Mouse (Mus musculus): ENCODE results near the gene Eml2. TPM values are rescaled to one million over a fixed set of nuclear protein-coding genes. Genes with fewer than 3 reads are reported as not detected.

Gene Eml2
- polyA plus RNA-seq, 2 experiments = 1.5 to 38.5 TPM

GRCm38 (mm10) chr7:19196676-19197075, 20.5 kb downstream of the Eml2 start:
- H3K4me3 ChIP-seq (replicated peaks; ENCODE audit: low read length) = no peak overlapping the region
- TF ChIP-seq POLR2A (IDR thresholded peaks at IDR 0.05; ENCODE audit: borderline replicate concordance, extremely low read depth, insufficient read depth, insufficient read length) = no peak
- no peak for ATAC-seq (ENCODE audit: low FRiP score, low read depth)
- H3K36me3 ChIP-seq (ENCODE audit: control insufficient read depth, insufficient read depth, low read length) = peaks cover 57% of the 10 kb centered on the region
- H3K4me2 ChIP-seq (replicated peaks; ENCODE audit: low read depth, low read length, severe bottlenecking) = no peak overlapping the region
- no peak for DNase-seq (ENCODE audit: low spot score)
- 0 out of 2 replicates have a peak, but pooled peaks cover 4% of the 10 kb centered on the region for H3K9me3 ChIP-seq (ENCODE audit: control insufficient read depth, low read length)
- no peaks in the 10 kb centered on the region for H3K4me1 ChIP-seq (ENCODE audit: control insufficient read depth, insufficient read depth, low read length)
- H3K27ac ChIP-seq (replicated peaks; ENCODE audit: low read depth, low read length) = no peak overlapping the region
- 62% methylated on average over 6 of the region's 6 CpGs for WGBS
- H3K27me3 ChIP-seq (ENCODE audit: control insufficient read depth, insufficient read depth, low read length) = no peaks in the 10 kb centered on the region
- no peak overlapping the region for H3K9ac ChIP-seq (ENCODE audit: low read depth, low read length, severe bottlenecking)

DNA sequence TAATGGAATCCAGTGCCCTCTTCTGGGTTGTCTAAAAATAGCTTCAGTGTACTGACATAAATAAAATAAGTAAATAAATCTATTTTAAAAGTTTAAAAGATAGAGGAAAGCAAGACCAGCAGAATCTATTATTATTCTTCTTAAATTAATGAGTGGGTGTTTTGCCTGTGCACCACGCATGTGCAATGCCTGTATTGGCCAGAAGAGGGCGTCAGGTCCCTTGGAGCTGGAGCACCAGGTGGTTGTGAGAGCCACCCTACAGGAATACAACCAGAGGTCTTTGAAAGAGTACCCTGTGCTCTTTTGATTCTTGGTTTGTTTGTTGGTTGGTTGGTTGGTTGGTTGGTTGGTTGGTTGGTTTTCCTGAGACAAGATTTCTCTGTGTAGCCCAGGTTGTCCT, 21.8 kb downstream of the Eml2 start:
- no peak for TF ChIP-seq POLR2A (IDR thresholded peaks at IDR 0.05; ENCODE audit: borderline replicate concordance, extremely low read depth, insufficient read depth, insufficient read length)
- Histone ChIP-seq H3K4me1 (ENCODE audit: control insufficient read depth, insufficient read depth, low read length) (no peaks in the 10 kb centered on the region), H3K36me3 (ENCODE audit: control insufficient read depth, insufficient read depth, low read length) (peaks cover 57% of the 10 kb centered on the region), H3K9ac (ENCODE audit: low read depth, low read length, severe bottlenecking) (no peak overlapping the region), H3K27ac (replicated peaks; ENCODE audit: low read depth, low read length) (no peak overlapping the region), H3K4me2 (replicated peaks; ENCODE audit: low read depth, low read length, severe bottlenecking) (no peak overlapping the region), H3K27me3 (ENCODE audit: control insufficient read depth, insufficient read depth, low read length) (no peaks in the 10 kb centered on the region), H3K4me3 (replicated peaks; ENCODE audit: low read length) (no peak overlapping the region), H3K9me3 (ENCODE audit: control insufficient read depth, low read length) (0 out of 2 replicates have a peak, but pooled peaks cover 4% of the 10 kb centered on the region)
- 36% methylated on average over 2 of the region's 2 CpGs for WGBS
- DNase-seq (ENCODE audit: low spot score) (no peak), ATAC-seq (ENCODE audit: low FRiP score, low read depth) (no peak)

- no peak for DNase-seq (ENCODE audit: low spot score)
- Histone ChIP-seq H3K4me1 (ENCODE audit: control insufficient read depth, insufficient read depth, low read length) (no peaks in the 10 kb centered on the region), H3K27me3 (ENCODE audit: control insufficient read depth, insufficient read depth, low read length) (no peaks in the 10 kb centered on the region), H3K27ac (replicated peaks; ENCODE audit: low read depth, low read length) (no peak overlapping the region), H3K9ac (ENCODE audit: low read depth, low read length, severe bottlenecking) (no peak overlapping the region), H3K4me3 (replicated peaks; ENCODE audit: low read length) (no peak overlapping the region), H3K9me3 (ENCODE audit: control insufficient read depth, low read length) (no peaks in the 10 kb centered on the region), H3K4me2 (replicated peaks; ENCODE audit: low read depth, low read length, severe bottlenecking) (no peak overlapping the region), H3K36me3 (ENCODE audit: control insufficient read depth, insufficient read depth, low read length) (peaks cover 57% of the 10 kb centered on the region)
- TF ChIP-seq POLR2A (IDR thresholded peaks at IDR 0.05; ENCODE audit: borderline replicate concordance, extremely low read depth, insufficient read depth, insufficient read length) = no peak
- WGBS = 66% methylated on average over 14 of the region's 15 CpGs
- ATAC-seq (ENCODE audit: low FRiP score, low read depth) = no peak
These were observed 25.4 kb downstream of the Eml2 start for GRCm38 (mm10) chr7:19201660-19202059.

GRCm38 (mm10) chr7:19202065-19202850, 26.0 kb downstream of the Eml2 start:
- H3K4me1 ChIP-seq (ENCODE audit: control insufficient read depth, insufficient read depth, low read length) = no peaks in the 10 kb centered on the region
- H3K27me3 ChIP-seq (ENCODE audit: control insufficient read depth, insufficient read depth, low read length) = no peaks in the 10 kb centered on the region
- no peak overlapping the region for H3K4me2 ChIP-seq (replicated peaks; ENCODE audit: low read depth, low read length, severe bottlenecking)
- H3K4me3 ChIP-seq (replicated peaks; ENCODE audit: low read length) = no peak overlapping the region
- no peak overlapping the region for H3K9ac ChIP-seq (ENCODE audit: low read depth, low read length, severe bottlenecking)
- no peak for DNase-seq (ENCODE audit: low spot score)
- no peaks in the 10 kb centered on the region for H3K9me3 ChIP-seq (ENCODE audit: control insufficient read depth, low read length)
- no peak overlapping the region for H3K27ac ChIP-seq (replicated peaks; ENCODE audit: low read depth, low read length)
- ATAC-seq (ENCODE audit: low FRiP score, low read depth) = no peak
- peaks cover 51% of the 10 kb centered on the region for H3K36me3 ChIP-seq (ENCODE audit: control insufficient read depth, insufficient read depth, low read length)
- WGBS = 54% methylated on average over 15 of the region's 15 CpGs
- TF ChIP-seq POLR2A (IDR thresholded peaks at IDR 0.05; ENCODE audit: borderline replicate concordance, extremely low read depth, insufficient read depth, insufficient read length) = no peak

- Histone ChIP-seq H3K27me3 (ENCODE audit: control insufficient read depth, insufficient read depth, low read length) (no peaks in the 10 kb centered on the region), H3K9ac (ENCODE audit: low read depth, low read length, severe bottlenecking) (no peak overlapping the region), H3K4me2 (replicated peaks; ENCODE audit: low read depth, low read length, severe bottlenecking) (no peak overlapping the region), H3K9me3 (ENCODE audit: control insufficient read depth, low read length) (no peaks in the 10 kb centered on the region), H3K27ac (replicated peaks; ENCODE audit: low read depth, low read length) (no peak overlapping the region), H3K36me3 (ENCODE audit: control insufficient read depth, insufficient read depth, low read length) (peaks cover 24% of the 10 kb centered on the region), H3K4me3 (replicated peaks; ENCODE audit: low read length) (no peak overlapping the region), H3K4me1 (ENCODE audit: control insufficient read depth, insufficient read depth, low read length) (peaks cover 10% of the 10 kb centered on the region)
- no peak for ATAC-seq (ENCODE audit: low FRiP score, low read depth)
- no peak for DNase-seq (ENCODE audit: low spot score)
- no peak for TF ChIP-seq POLR2A (IDR thresholded peaks at IDR 0.05; ENCODE audit: borderline replicate concordance, extremely low read depth, insufficient read depth, insufficient read length)
- WGBS = 77% methylated on average over 13 of the region's 13 CpGs
These were observed 32.1 kb downstream of the Eml2 start for GRCm38 (mm10) chr7:19208201-19208910.

Data from limb, embryonic 14.5 days (tissue).